Mouse (Mus musculus) neural tube, embryonic 15.5 days (tissue): ENCODE results near the gene Tbc1d10b. TPM values are rescaled to one million over a fixed set of nuclear protein-coding genes. Genes with fewer than 3 reads are reported as not detected.

ENCODE experiments used
- ATAC-seq: fragments of 200-750 bp; cut with Nextera tagmentation; 2 replicates; pipeline ENCODE4 v1.8.0; 2017; ENCODE audit warnings: mild to moderate bottlenecking, moderate TSS enrichment, moderate library complexity; ENCODE audit not compliant: low FRiP score
- H3K27ac ChIP-seq: fragments of 300-500 bp; sonication (generic); replicated peaks from 2 replicates; pipeline ENCODE4 v1.5.1; 2015; ENCODE audit warnings: mild to moderate bottlenecking, inconsistent platforms
- H3K27me3 ChIP-seq: fragments of 300-500 bp; sonication (generic); replicated peaks from 2 replicates; pipeline ENCODE4 v1.6.1; 2015; ENCODE audit warnings: inconsistent platforms
- H3K36me3 ChIP-seq: fragments of 300-500 bp; sonication (generic); 2 replicates; pipeline ENCODE4 v1.6.1; 2015; ENCODE audit warnings: inconsistent platforms
- H3K4me1 ChIP-seq: fragments of 300-500 bp; sonication (generic); 2 replicates; pipeline ENCODE4 v1.6.1; 2015; ENCODE audit warnings: inconsistent platforms
- H3K4me2 ChIP-seq: fragments of 300-500 bp; sonication (generic); 2 replicates; pipeline ENCODE4 v1.6.1; 2015; ENCODE audit warnings: inconsistent platforms, mild to moderate bottlenecking, moderate library complexity
- H3K4me3 ChIP-seq: fragments of 300-500 bp; sonication (generic); replicated peaks from 2 replicates; pipeline ENCODE4 v1.5.1; 2015; ENCODE audit warnings: mild to moderate bottlenecking, inconsistent platforms
- H3K9ac ChIP-seq: fragments of 300-500 bp; sonication (generic); replicated peaks from 2 replicates; pipeline ENCODE4 v1.6.1; 2015; ENCODE audit warnings: mild to moderate bottlenecking, inconsistent platforms
- H3K9me3 ChIP-seq: fragments of 300-500 bp; sonication (generic); replicated peaks from 2 replicates; pipeline ENCODE4 v1.6.1; 2016; ENCODE audit warnings: inconsistent platforms
- WGBS: fragments of 180-500 bp; shearing (Covaris S2); methylation state at CpG from one replicate; pipeline ENCODE4 v1.1.7; 2015; ENCODE audit warnings: mixed read lengths; 5-methylcytosine and 5-hydroxymethylcytosine counted together
- polyA plus RNA-seq: library from polyadenylated mRNA; unstranded; fragments of >200 nt; fragmentation: Nextera tagmentation; extraction: Ambion mirVana; gene quantifications from 2 replicates; pipeline ENCODE4 v1.2.1, GENCODE M21; 2015

Tbc1d10b gene
- polyA plus RNA-seq, 1 experiment from 2014 or later = 35.6 TPM

- 90% methylated on average over 12 of the region's 12 CpGs for WGBS
- no peak overlapping the region for H3K9ac ChIP-seq
- no peak for ATAC-seq
These were observed 42.4 kb downstream of the Tbc1d10b start for GRCm38 (mm10) chr7:127165607-127166493.

GRCm38 (mm10) chr7:127164002-127164401 lies 44.3 kb downstream of the Tbc1d10b start:
- 86% methylated on average over 4 of the region's 4 CpGs for WGBS
- no peak overlapping the region for H3K4me3 ChIP-seq
- no peaks in the 10 kb centered on the region for H3K27me3 ChIP-seq
- H3K4me2 ChIP-seq = no peak overlapping the region
- no peak overlapping the region for H3K27ac ChIP-seq
- H3K9ac ChIP-seq = no peak overlapping the region
- no peaks in the 10 kb centered on the region for H3K9me3 ChIP-seq
- no peak for ATAC-seq
- H3K36me3 ChIP-seq = no peaks in the 10 kb centered on the region
- no peaks in the 10 kb centered on the region for H3K4me1 ChIP-seq

More at GRCm38 (mm10) chr7:127165607-127166493, 42.4 kb downstream of the Tbc1d10b start:
- no peaks in the 10 kb centered on the region for H3K9me3 ChIP-seq
- H3K27me3 ChIP-seq = no peaks in the 10 kb centered on the region
- no peaks in the 10 kb centered on the region for H3K4me1 ChIP-seq
- no peaks in the 10 kb centered on the region for H3K36me3 ChIP-seq
- no peak overlapping the region for H3K27ac ChIP-seq
- H3K4me3 ChIP-seq = no peak overlapping the region
- H3K4me2 ChIP-seq = no peak overlapping the region

GRCm38 (mm10) chr7:127162546-127162945 lies 45.7 kb downstream of the Tbc1d10b start:
- Histone ChIP-seq H3K4me2 (no peak overlapping the region), H3K27ac (no peak overlapping the region), H3K27me3 (no peaks in the 10 kb centered on the region), H3K9ac (no peak overlapping the region), H3K9me3 (no peaks in the 10 kb centered on the region), H3K4me3 (no peak overlapping the region), H3K36me3 (no peaks in the 10 kb centered on the region), H3K4me1 (no peaks in the 10 kb centered on the region)
- ATAC-seq = no peak
- WGBS = 84% methylated on average over 5 of the region's 5 CpGs

GRCm38 (mm10) chr7:127157548-127157947 lies 50.7 kb downstream of the Tbc1d10b start:
- no peaks in the 10 kb centered on the region for H3K9me3 ChIP-seq
- no peak overlapping the region for H3K4me3 ChIP-seq
- WGBS = 90% methylated on average over 4 of the region's 4 CpGs
- no peak overlapping the region for H3K9ac ChIP-seq
- ATAC-seq = no peak
- H3K36me3 ChIP-seq = no peaks in the 10 kb centered on the region
- H3K4me2 ChIP-seq = no peak overlapping the region
- H3K27ac ChIP-seq = no peak overlapping the region
- H3K4me1 ChIP-seq = no peaks in the 10 kb centered on the region
- H3K27me3 ChIP-seq = no peaks in the 10 kb centered on the region

- Histone ChIP-seq H3K9me3 (no peaks in the 10 kb centered on the region), H3K4me2 (no peak overlapping the region), H3K27ac (no peak overlapping the region), H3K27me3 (no peaks in the 10 kb centered on the region), H3K4me3 (no peak overlapping the region), H3K9ac (no peak overlapping the region), H3K4me1 (no peaks in the 10 kb centered on the region), H3K36me3 (no peaks in the 10 kb centered on the region)
- 84% methylated on average over 3 of the region's 3 CpGs for WGBS
- ATAC-seq = no peak
These were observed 54.8 kb downstream of the Tbc1d10b start for GRCm38 (mm10) chr7:127153477-127153876.

GRCm38 (mm10) chr7:127152464-127152863 lies 55.8 kb downstream of the Tbc1d10b start:
- 91% methylated on average over 6 of the region's 6 CpGs for WGBS
- ATAC-seq = no peak

GRCm38 (mm10) chr7:127147901-127148300 lies 60.4 kb downstream of the Tbc1d10b start:
- no peaks in the 10 kb centered on the region for H3K9me3 ChIP-seq
- no peaks in the 10 kb centered on the region for H3K4me1 ChIP-seq
- no peak overlapping the region for H3K4me2 ChIP-seq
- no peak overlapping the region for H3K9ac ChIP-seq
- no peak for ATAC-seq
- 72% methylated on average over 3 of the region's 3 CpGs for WGBS
- no peak overlapping the region for H3K4me3 ChIP-seq
- no peaks in the 10 kb centered on the region for H3K36me3 ChIP-seq
- no peak overlapping the region for H3K27ac ChIP-seq
- H3K27me3 ChIP-seq = no peaks in the 10 kb centered on the region

More at GRCm38 (mm10) chr7:127152464-127152863, 55.8 kb downstream of the Tbc1d10b start:
- H3K4me1 ChIP-seq = no peaks in the 10 kb centered on the region
- H3K9me3 ChIP-seq = no peaks in the 10 kb centered on the region
- no peak overlapping the region for H3K4me2 ChIP-seq
- no peak overlapping the region for H3K9ac ChIP-seq
- H3K4me3 ChIP-seq = no peak overlapping the region
- H3K27me3 ChIP-seq = no peaks in the 10 kb centered on the region
- no peaks in the 10 kb centered on the region for H3K36me3 ChIP-seq
- no peak overlapping the region for H3K27ac ChIP-seq

Other genes with a start within 250 kb of the Tbc1d10b start
- gene Cdipt, start 232.6 kb downstream of the Tbc1d10b start, polyA plus RNA-seq = 139 and 145 TPM in 2 replicates
- gene Cdiptos, start 232.4 kb downstream of the Tbc1d10b start, polyA plus RNA-seq = 0.82 and 1.0 TPM in 2 replicates
- gene Mvp, start 193.8 kb downstream of the Tbc1d10b start, polyA plus RNA-seq = 5.2 and 11.6 TPM in 2 replicates
- 0.79 and 1.2 TPM in 2 replicates for gene Pagr1b, start 192.0 kb downstream of the Tbc1d10b start, polyA plus RNA-seq
- 52.5 and 80.1 TPM in 2 replicates for gene Pagr1a, start 191.1 kb downstream of the Tbc1d10b start, polyA plus RNA-seq
- 18.8 and 54.5 TPM in 2 replicates for gene Gm42742, start 187.4 kb downstream of the Tbc1d10b start, polyA plus RNA-seq
- gene Prrt2, start 187.3 kb downstream of the Tbc1d10b start, polyA plus RNA-seq = 69.9 and 72.5 TPM in 2 replicates
- gene Maz, start 181.4 kb downstream of the Tbc1d10b start, polyA plus RNA-seq = 78.1 and 82.6 TPM in 2 replicates
- gene Kif22, start 166.0 kb downstream of the Tbc1d10b start, polyA plus RNA-seq = 20.0 and 40.9 TPM in 2 replicates
- gene Zg16, start 121.1 kb downstream of the Tbc1d10b start, polyA plus RNA-seq = not detected in 2 replicates
- 2.4 and 8.6 TPM in 2 replicates for gene AI467606, start 117.1 kb downstream of the Tbc1d10b start, polyA plus RNA-seq
- gene Qprt, start 86.2 kb downstream of the Tbc1d10b start, polyA plus RNA-seq = 0.75 and 1.1 TPM in 2 replicates
- 0.08 and 2.8 TPM in 2 replicates for gene Spn, start 70.6 kb downstream of the Tbc1d10b start, polyA plus RNA-seq
- gene Cd2bp2, start 12.4 kb downstream of the Tbc1d10b start, polyA plus RNA-seq = 64.2 and 65.8 TPM in 2 replicates
- 42.1 and 72.2 TPM in 2 replicates for gene Mylpf, start 422 bp upstream of the Tbc1d10b start, polyA plus RNA-seq
- gene Zfp553, start 24.6 kb upstream of the Tbc1d10b start, polyA plus RNA-seq = 47.5 and 48.8 TPM in 2 replicates
- gene Sept1, start 24.7 kb upstream of the Tbc1d10b start, polyA plus RNA-seq = 15.8 and 40.6 TPM in 2 replicates
- gene Zfp771, start 35.8 kb upstream of the Tbc1d10b start, polyA plus RNA-seq = 72.3 and 83.5 TPM in 2 replicates
- gene Dctpp1, start 52.2 kb upstream of the Tbc1d10b start, polyA plus RNA-seq = 128 and 136 TPM in 2 replicates
- 67.5 and 73.1 TPM in 2 replicates for gene Sephs2, start 65.6 kb upstream of the Tbc1d10b start, polyA plus RNA-seq
- gene Itgal, start 87.8 kb upstream of the Tbc1d10b start, polyA plus RNA-seq = 0.18 and 5.4 TPM in 2 replicates
- 17.4 and 17.8 TPM in 2 replicates for gene Zfp768, start 137.1 kb upstream of the Tbc1d10b start, polyA plus RNA-seq
- gene Zfp747, start 167.6 kb upstream of the Tbc1d10b start, polyA plus RNA-seq = 8.1 and 8.5 TPM in 2 replicates
- 4.4 and 4.8 TPM in 2 replicates for gene 9130019O22Rik, start 178.7 kb upstream of the Tbc1d10b start, polyA plus RNA-seq
- 5.0 and 5.2 TPM in 2 replicates for gene E430018J23Rik, start 185.2 kb upstream of the Tbc1d10b start, polyA plus RNA-seq
- gene Zfp764, start 198.4 kb upstream of the Tbc1d10b start, polyA plus RNA-seq = 4.2 and 6.3 TPM in 2 replicates
- gene Zfp688, start 213.6 kb upstream of the Tbc1d10b start, polyA plus RNA-seq = 29.2 and 30.6 TPM in 2 replicates
- gene Zfp689, start 240.7 kb upstream of the Tbc1d10b start, polyA plus RNA-seq = 13.4 TPM in 2 replicates